Mouse (Mus musculus) kidney, adult 2 months (tissue): ENCODE data around the gene Slc35a2.

ENCODE experiments used
- CTCF ChIP-seq: fragments of 200-500 bp; conservative IDR thresholded peaks from 2 replicates; pipeline ENCODE4 v1.5.1; 2011; ENCODE audit warnings: low read depth, mild to moderate bottlenecking, control low read depth, low read length, moderate library complexity, mixed read lengths; ENCODE audit not compliant: insufficient read depth, insufficient read length
- POLR2A ChIP-seq: fragments of 200-500 bp; IDR thresholded peaks from one replicate; pipeline ENCODE4 v1.6.1; 2011; ENCODE audit warnings: low read depth, low read length, control low read depth

DNA sequence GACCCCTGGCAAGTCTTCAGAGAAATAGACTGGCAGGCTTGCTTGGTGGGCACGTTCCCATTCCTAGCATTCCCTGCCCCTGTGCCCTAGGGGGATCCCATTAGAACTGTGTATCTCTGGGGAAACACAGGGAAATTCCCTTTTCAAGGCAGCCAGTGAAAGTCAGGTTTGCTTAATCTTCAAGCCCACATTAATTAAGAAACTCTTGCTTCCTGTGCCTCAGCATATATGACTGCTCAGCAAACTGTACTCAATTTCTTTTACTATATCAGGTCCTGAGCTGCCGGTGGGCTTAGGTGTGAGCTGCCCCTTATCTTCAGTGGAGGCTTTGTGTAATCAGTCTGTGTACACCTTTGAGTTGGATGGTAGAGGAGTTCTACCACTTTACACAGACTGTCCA lies 18.0 kb upstream of the Slc35a2 start:
- no peak for TF ChIP-seq CTCF
- no peak for TF ChIP-seq POLR2A
